Mouse (Mus musculus): Measurements from ENCODE around the gene Samd10. TPM values are rescaled to one million over a fixed set of nuclear protein-coding genes. Genes with fewer than 3 reads are reported as not detected.
A peak's percentile ranks its signal among the peaks of the same experiment; 100 is the strongest.

Gene Samd10
- polyA plus RNA-seq, 1 experiment from 2014 or later = 52.0 TPM

- no peak overlapping the region for H3K4me3 ChIP-seq (ENCODE audit: low read depth, low read length)
- no peaks in the 10 kb centered on the region for H3K27me3 ChIP-seq (ENCODE audit: control insufficient read depth, insufficient read depth, low read length)
- no peak overlapping the region for H3K27ac ChIP-seq (ENCODE audit: low read depth, low read length)
- WGBS = 81% methylated on average over 7 of the region's 7 CpGs
- ATAC-seq (replicated peaks; ENCODE audit: low FRiP score) = no peak
- no peaks in the 10 kb centered on the region for H3K9me3 ChIP-seq (ENCODE audit: control insufficient read depth, low read length)
- no peaks in the 10 kb centered on the region for H3K36me3 ChIP-seq (ENCODE audit: control insufficient read depth, insufficient read depth, low read length)
- no peak overlapping the region for H3K9ac ChIP-seq (ENCODE audit: low read length)
- H3K4me2 ChIP-seq (ENCODE audit: low read depth, low read length, severe bottlenecking) = no peak overlapping the region
- no peaks in the 10 kb centered on the region for H3K4me1 ChIP-seq (replicated peaks; ENCODE audit: control insufficient read depth, insufficient read depth, low read length)
- DNase-seq (ENCODE audit: low spot score) = peak; percentile 52
Observed at GRCm38 (mm10) chr2:181568272-181569008, 30.6 kb downstream of the Samd10 start.

GRCm38 (mm10) chr2:181567338-181567737 is 31.7 kb downstream of the Samd10 start:
- Histone ChIP-seq H3K4me3 (ENCODE audit: low read depth, low read length) (no peak overlapping the region), H3K9ac (ENCODE audit: low read length) (no peak overlapping the region), H3K4me1 (replicated peaks; ENCODE audit: control insufficient read depth, insufficient read depth, low read length) (no peaks in the 10 kb centered on the region), H3K9me3 (ENCODE audit: control insufficient read depth, low read length) (no peaks in the 10 kb centered on the region), H3K4me2 (ENCODE audit: low read depth, low read length, severe bottlenecking) (no peak overlapping the region), H3K27me3 (ENCODE audit: control insufficient read depth, insufficient read depth, low read length) (no peaks in the 10 kb centered on the region), H3K36me3 (ENCODE audit: control insufficient read depth, insufficient read depth, low read length) (no peaks in the 10 kb centered on the region), H3K27ac (ENCODE audit: low read depth, low read length) (no peak overlapping the region)
- WGBS = 96% methylated on average over 3 of the region's 3 CpGs
- DNase-seq (ENCODE audit: low spot score) (no peak), ATAC-seq (replicated peaks; ENCODE audit: low FRiP score) (no peak)

- H3K27ac ChIP-seq (ENCODE audit: low read depth, low read length) = no peak overlapping the region
- no peaks in the 10 kb centered on the region for H3K9me3 ChIP-seq (ENCODE audit: control insufficient read depth, low read length)
- H3K4me1 ChIP-seq (replicated peaks; ENCODE audit: control insufficient read depth, insufficient read depth, low read length) = no peaks in the 10 kb centered on the region
- H3K4me3 ChIP-seq (ENCODE audit: low read depth, low read length) = no peak overlapping the region
- H3K36me3 ChIP-seq (ENCODE audit: control insufficient read depth, insufficient read depth, low read length) = peaks cover 7% of the 10 kb centered on the region
- H3K27me3 ChIP-seq (ENCODE audit: control insufficient read depth, insufficient read depth, low read length) = no peaks in the 10 kb centered on the region
- no peak overlapping the region for H3K4me2 ChIP-seq (ENCODE audit: low read depth, low read length, severe bottlenecking)
- no peak for ATAC-seq (replicated peaks; ENCODE audit: low FRiP score)
- no peak overlapping the region for H3K9ac ChIP-seq (ENCODE audit: low read length)
- no peak for DNase-seq (ENCODE audit: low spot score)
Observed at GRCm38 (mm10) chr2:181553772-181554171, 45.2 kb downstream of the Samd10 start.

- H3K4me2 ChIP-seq (ENCODE audit: low read depth, low read length, severe bottlenecking) = no peak overlapping the region
- H3K27me3 ChIP-seq (ENCODE audit: control insufficient read depth, insufficient read depth, low read length) = no peaks in the 10 kb centered on the region
- ATAC-seq (replicated peaks; ENCODE audit: low FRiP score) (no peak), DNase-seq (ENCODE audit: low spot score) (no peak)
- no peaks in the 10 kb centered on the region for H3K4me1 ChIP-seq (replicated peaks; ENCODE audit: control insufficient read depth, insufficient read depth, low read length)
- no peak overlapping the region for H3K27ac ChIP-seq (ENCODE audit: low read depth, low read length)
- H3K9me3 ChIP-seq (ENCODE audit: control insufficient read depth, low read length) = no peaks in the 10 kb centered on the region
- no peak overlapping the region for H3K9ac ChIP-seq (ENCODE audit: low read length)
- H3K4me3 ChIP-seq (ENCODE audit: low read depth, low read length) = no peak overlapping the region
- WGBS = 98% methylated on average over 2 of the region's 2 CpGs
- peaks cover 13% of the 10 kb centered on the region for H3K36me3 ChIP-seq (ENCODE audit: control insufficient read depth, insufficient read depth, low read length)
Observed at GRCm38 (mm10) chr2:181550233-181550632, 48.8 kb downstream of the Samd10 start.

GRCm38 (mm10) chr2:181548682-181549081 is 50.3 kb downstream of the Samd10 start:
- 94% methylated on average over 5 of the region's 5 CpGs for WGBS
- Histone ChIP-seq H3K9me3 (ENCODE audit: control insufficient read depth, low read length) (no peaks in the 10 kb centered on the region), H3K27me3 (ENCODE audit: control insufficient read depth, insufficient read depth, low read length) (no peaks in the 10 kb centered on the region), H3K36me3 (ENCODE audit: control insufficient read depth, insufficient read depth, low read length) (peaks cover 13% of the 10 kb centered on the region), H3K4me1 (replicated peaks; ENCODE audit: control insufficient read depth, insufficient read depth, low read length) (no peaks in the 10 kb centered on the region), H3K4me3 (ENCODE audit: low read depth, low read length) (no peak overlapping the region), H3K4me2 (ENCODE audit: low read depth, low read length, severe bottlenecking) (no peak overlapping the region), H3K27ac (ENCODE audit: low read depth, low read length) (no peak overlapping the region), H3K9ac (ENCODE audit: low read length) (no peak overlapping the region)
- ATAC-seq (replicated peaks; ENCODE audit: low FRiP score) = no peak
- DNase-seq (ENCODE audit: low spot score) = no peak

GRCm38 (mm10) chr2:181548227-181548626 is 50.8 kb downstream of the Samd10 start:
- 81% methylated on average over 1 of the region's 1 CpGs for WGBS
- H3K4me3 ChIP-seq (ENCODE audit: low read depth, low read length) = no peak overlapping the region
- H3K9ac ChIP-seq (ENCODE audit: low read length) = no peak overlapping the region
- no peaks in the 10 kb centered on the region for H3K27me3 ChIP-seq (ENCODE audit: control insufficient read depth, insufficient read depth, low read length)
- no peaks in the 10 kb centered on the region for H3K9me3 ChIP-seq (ENCODE audit: control insufficient read depth, low read length)
- H3K4me2 ChIP-seq (ENCODE audit: low read depth, low read length, severe bottlenecking) = no peak overlapping the region
- DNase-seq (ENCODE audit: low spot score) (no peak), ATAC-seq (replicated peaks; ENCODE audit: low FRiP score) (no peak)
- H3K4me1 ChIP-seq (replicated peaks; ENCODE audit: control insufficient read depth, insufficient read depth, low read length) = no peaks in the 10 kb centered on the region
- H3K27ac ChIP-seq (ENCODE audit: low read depth, low read length) = no peak overlapping the region
- H3K36me3 ChIP-seq (ENCODE audit: control insufficient read depth, insufficient read depth, low read length) = peaks cover 13% of the 10 kb centered on the region

GRCm38 (mm10) chr2:181546142-181546541 is 52.9 kb downstream of the Samd10 start:
- no peaks in the 10 kb centered on the region for H3K27me3 ChIP-seq (ENCODE audit: control insufficient read depth, insufficient read depth, low read length)
- ATAC-seq (replicated peaks; ENCODE audit: low FRiP score) (no peak), DNase-seq (ENCODE audit: low spot score) (no peak)
- no peak overlapping the region for H3K9ac ChIP-seq (ENCODE audit: low read length)
- 95% methylated on average over 7 of the region's 7 CpGs for WGBS
- H3K36me3 ChIP-seq (ENCODE audit: control insufficient read depth, insufficient read depth, low read length) = peaks cover 13% of the 10 kb centered on the region
- no peak overlapping the region for H3K4me3 ChIP-seq (ENCODE audit: low read depth, low read length)
- H3K27ac ChIP-seq (ENCODE audit: low read depth, low read length) = no peak overlapping the region
- no peak overlapping the region for H3K4me2 ChIP-seq (ENCODE audit: low read depth, low read length, severe bottlenecking)
- H3K4me1 ChIP-seq (replicated peaks; ENCODE audit: control insufficient read depth, insufficient read depth, low read length) = no peaks in the 10 kb centered on the region
- H3K9me3 ChIP-seq (ENCODE audit: control insufficient read depth, low read length) = no peaks in the 10 kb centered on the region

Small RNA genes lying within 50 kb of the gene (microRNA-seq; reads per million reads assigned to microRNA genes)
- gene Mir7006 (ENCODE audit: insufficient number of aligned reads) = not detected

Other genes with a start within 250 kb of the Samd10 start
- gene Zgpat, start 234.3 kb downstream of the Samd10 start, polyA plus RNA-seq (2014; fragmentation: Nextera tagmentation; extraction: Ambion mirVana) = 52.3 and 54.7 TPM in 2 replicates
- 64.5 and 77.0 TPM in 2 replicates for gene Arfrp1, start 233.8 kb downstream of the Samd10 start, polyA plus RNA-seq (2014; fragmentation: Nextera tagmentation; extraction: Ambion mirVana)
- 26.2 and 32.7 TPM in 2 replicates for gene Lime1, start 219.1 kb downstream of the Samd10 start, polyA plus RNA-seq (2014; fragmentation: Nextera tagmentation; extraction: Ambion mirVana)
- 14.2 and 16.1 TPM in 2 replicates for gene Zbtb46, start 139.8 kb downstream of the Samd10 start, polyA plus RNA-seq (2014; fragmentation: Nextera tagmentation; extraction: Ambion mirVana)
- 0.15 TPM in 1 of 2 replicates, not detected in the other for gene Abhd16b, start 106.0 kb downstream of the Samd10 start, polyA plus RNA-seq (2014; fragmentation: Nextera tagmentation; extraction: Ambion mirVana)
- gene Tpd52l2, start 102.1 kb downstream of the Samd10 start, polyA plus RNA-seq (2014; fragmentation: Nextera tagmentation; extraction: Ambion mirVana) = 143 and 148 TPM in 2 replicates
- 103 and 104 TPM in 2 replicates for gene Dnajc5, start 78.7 kb downstream of the Samd10 start, polyA plus RNA-seq (2014; fragmentation: Nextera tagmentation; extraction: Ambion mirVana)
- 51.0 and 51.5 TPM in 2 replicates for gene Uckl1, start 14.3 kb downstream of the Samd10 start, polyA plus RNA-seq (2014; fragmentation: Nextera tagmentation; extraction: Ambion mirVana)
- gene Prpf6, start 7.3 kb downstream of the Samd10 start, polyA plus RNA-seq (2014; fragmentation: Nextera tagmentation; extraction: Ambion mirVana) = 76.5 and 82.4 TPM in 2 replicates
- gene Zfp512b, start 6.4 kb downstream of the Samd10 start, polyA plus RNA-seq (2014; fragmentation: Nextera tagmentation; extraction: Ambion mirVana) = 53.7 and 60.7 TPM in 2 replicates
- not detected in 2 replicates for gene Gm29797, start 57.8 kb upstream of the Samd10 start, polyA plus RNA-seq (2014; fragmentation: Nextera tagmentation; extraction: Ambion mirVana)
- gene Sox18, start 72.4 kb upstream of the Samd10 start, polyA plus RNA-seq (2014; fragmentation: Nextera tagmentation; extraction: Ambion mirVana) = 15.8 and 18.8 TPM in 2 replicates
- 21.1 and 22.6 TPM in 2 replicates for gene Tcea2, start 81.1 kb upstream of the Samd10 start, polyA plus RNA-seq (2014; fragmentation: Nextera tagmentation; extraction: Ambion mirVana)
- 64.7 and 74.8 TPM in 2 replicates for gene Rgs19, start 94.8 kb upstream of the Samd10 start, polyA plus RNA-seq (2014; fragmentation: Nextera tagmentation; extraction: Ambion mirVana)
- not detected in 2 replicates for gene Lkaaear1, start 99.2 kb upstream of the Samd10 start, polyA plus RNA-seq (2014; fragmentation: Nextera tagmentation; extraction: Ambion mirVana)
- 12.8 and 15.8 TPM in 2 replicates for gene Oprl1, start 115.8 kb upstream of the Samd10 start, polyA plus RNA-seq (2014; fragmentation: Nextera tagmentation; extraction: Ambion mirVana)
- gene Myt1, start 164.1 kb upstream of the Samd10 start, polyA plus RNA-seq (2014; fragmentation: Nextera tagmentation; extraction: Ambion mirVana) = 26.6 and 27.3 TPM in 2 replicates
- gene Pcmtd2, start 238.6 kb upstream of the Samd10 start, polyA plus RNA-seq (2014; fragmentation: Nextera tagmentation; extraction: Ambion mirVana) = 27.1 and 33.4 TPM in 2 replicates